Mouse (Mus musculus) ES-Bruce4 (cell line): Measurements from ENCODE around the gene Aadacl2. TPM values are rescaled to one million over a fixed set of nuclear protein-coding genes. Genes with fewer than 3 reads are reported as not detected.

Experiments used
- H3K27ac ChIP-seq: 2 replicates; pipeline ENCODE4 v1.5.1; 2012; ENCODE audit warnings: low read length, inconsistent platforms; ENCODE audit not compliant: insufficient read depth
- H3K27me3 ChIP-seq: 2 replicates; pipeline ENCODE4 v1.6.1; 2012; ENCODE audit warnings: mild to moderate bottlenecking, low read length, inconsistent platforms; ENCODE audit not compliant: control insufficient read depth, poor library complexity, insufficient read depth, severe bottlenecking
- H3K36me3 ChIP-seq: 2 replicates; pipeline ENCODE4 v1.6.1; 2012; ENCODE audit warnings: inconsistent platforms, mild to moderate bottlenecking, low read length, moderate library complexity; ENCODE audit not compliant: control insufficient read depth, poor library complexity, insufficient read depth, severe bottlenecking
- H3K4me1 ChIP-seq: one replicate; pipeline ENCODE4 v1.8.1; 2011; ENCODE audit warnings: low read length; ENCODE audit not compliant: control insufficient read depth, insufficient read depth
- H3K4me3 ChIP-seq: 2 replicates; pipeline ENCODE4 v1.5.1; 2011; ENCODE audit warnings: low read depth, mild to moderate bottlenecking, low read length
- H3K9ac ChIP-seq: 2 replicates; pipeline ENCODE4 v1.6.1; 2012; ENCODE audit warnings: low read depth, mild to moderate bottlenecking, inconsistent platforms; ENCODE audit not compliant: poor library complexity, severe bottlenecking
- H3K9me3 ChIP-seq: replicated peaks from 2 replicates; pipeline ENCODE4 v1.6.1; 2012; ENCODE audit warnings: mild to moderate bottlenecking, low read length, inconsistent platforms; ENCODE audit not compliant: control insufficient read depth, poor library complexity, insufficient read depth, severe bottlenecking
- CTCF ChIP-seq: IDR thresholded peaks from one replicate; pipeline ENCODE4 v1.8.1; 2011; ENCODE audit warnings: low read depth, low read length
- EP300 ChIP-seq: IDR thresholded peaks from 2 replicates; pipeline ENCODE4 v1.6.1; 2011; ENCODE audit warnings: low read depth, low read length; ENCODE audit not compliant: insufficient read depth
- POLR2A ChIP-seq: IDR thresholded peaks from one replicate; pipeline ENCODE4 v1.8.1; 2011; ENCODE audit warnings: low read length; ENCODE audit not compliant: insufficient read depth
- polyA plus RNA-seq: library from polyadenylated mRNA; stranded (reverse); fragments of >200 nt; gene quantifications from 2 replicates; pipeline ENCODE4 v1.2.4, GENCODE M21; 2011; ENCODE audit warnings: low read depth; ENCODE audit not compliant: missing spikeins, insufficient read depth, insufficient read length

Gene Aadacl2
- polyA plus RNA-seq, result not detected in 2 replicates

GRCm38 (mm10) chr3:60006443-60006842 is at the start of gene Aadacl2:
Gene Aadacl2, plus strand, starts transcription at chr3:60006743.
- TF ChIP-seq EP300 (no peak), CTCF (no peak), POLR2A (no peak)
- Histone ChIP-seq H3K36me3 (no peaks in the 10 kb centered on the region), H3K27ac (no peak within 1 kb of the TSS), H3K9me3 (no peaks in the 10 kb centered on the region), H3K4me1 (no peaks in the 10 kb centered on the region), H3K27me3 (no peaks in the 10 kb centered on the region), H3K9ac (no peak within 1 kb of the TSS), H3K4me3 (no peak within 1 kb of the TSS)

- H3K27me3 ChIP-seq, result no peaks in the 10 kb centered on the region
- H3K4me1 ChIP-seq, result no peaks in the 10 kb centered on the region
- H3K9ac ChIP-seq, result no peak overlapping the region
- TF ChIP-seq POLR2A (no peak), CTCF (no peak), EP300 (no peak)
- H3K36me3 ChIP-seq, result no peaks in the 10 kb centered on the region
- H3K4me3 ChIP-seq, result no peak overlapping the region
- H3K27ac ChIP-seq, result no peak overlapping the region
- H3K9me3 ChIP-seq, result no peaks in the 10 kb centered on the region
Measured at GRCm38 (mm10) chr3:59970891-59971290, 35.7 kb upstream of the Aadacl2 start.

- no peaks in the 10 kb centered on the region for H3K9me3 ChIP-seq
- TF ChIP-seq CTCF (no peak), POLR2A (no peak), EP300 (no peak)
- no peak overlapping the region for H3K4me3 ChIP-seq
- no peak overlapping the region for H3K27ac ChIP-seq
- H3K9ac ChIP-seq, result no peak overlapping the region
- H3K4me1 ChIP-seq, result no peaks in the 10 kb centered on the region
- no peaks in the 10 kb centered on the region for H3K27me3 ChIP-seq
- H3K36me3 ChIP-seq, result no peaks in the 10 kb centered on the region
Measured at GRCm38 (mm10) chr3:59974591-59974990, 32.0 kb upstream of the Aadacl2 start.

- H3K9me3 ChIP-seq, result no peaks in the 10 kb centered on the region
- H3K4me3 ChIP-seq, result no peak overlapping the region
- no peak overlapping the region for H3K27ac ChIP-seq
- no peaks in the 10 kb centered on the region for H3K36me3 ChIP-seq
- H3K27me3 ChIP-seq, result no peaks in the 10 kb centered on the region
- no peak overlapping the region for H3K9ac ChIP-seq
- TF ChIP-seq EP300 (no peak), POLR2A (no peak), CTCF (no peak)
- no peaks in the 10 kb centered on the region for H3K4me1 ChIP-seq
Measured at GRCm38 (mm10) chr3:60003622-60004021, 2.9 kb upstream of the Aadacl2 start.

- no peak within 1 kb of the TSS for H3K27ac ChIP-seq
- TF ChIP-seq EP300 (no peak), CTCF (no peak), POLR2A (no peak)
- no peaks in the 10 kb centered on the region; the same call in 1 of the 2 replicates for H3K27me3 ChIP-seq
- H3K36me3 ChIP-seq, result no peaks in the 10 kb centered on the region
- H3K9ac ChIP-seq, result no peak within 1 kb of the TSS
- no peaks in the 10 kb centered on the region for H3K9me3 ChIP-seq
- H3K4me3 ChIP-seq, result no peak within 1 kb of the TSS
- H3K4me1 ChIP-seq, result no peaks in the 10 kb centered on the region
Measured at GRCm38 (mm10) chr3:60025417-60025816, 18.9 kb downstream of the Aadacl2 start, which contains the start of gene Aadac. Gene Aadac, plus strand, starts transcription at chr3:60025717.

- Histone ChIP-seq H3K36me3 (no peaks in the 10 kb centered on the region), H3K27me3 (no peaks in the 10 kb centered on the region), H3K4me1 (no peaks in the 10 kb centered on the region), H3K9ac (no peak overlapping the region), H3K27ac (no peak overlapping the region), H3K9me3 (no peaks in the 10 kb centered on the region), H3K4me3 (no peak overlapping the region)
- TF ChIP-seq EP300 (no peak), CTCF (no peak), POLR2A (no peak)
Measured at GRCm38 (mm10) chr3:60031511-60031910, 25.0 kb downstream of the Aadacl2 start.
